Mouse (Mus musculus) MEL-GATA-1-ER (cell line): ENCODE measurements around the gene Pla2g1b.

Source experiments
- DNase-seq: peaks from one replicate; pipeline ENCODE4 v3.0.0-alpha.2; 2012; ENCODE audit warnings: low read depth; ENCODE audit errors: extremely low read depth

Pla2g1b gene

DNA sequence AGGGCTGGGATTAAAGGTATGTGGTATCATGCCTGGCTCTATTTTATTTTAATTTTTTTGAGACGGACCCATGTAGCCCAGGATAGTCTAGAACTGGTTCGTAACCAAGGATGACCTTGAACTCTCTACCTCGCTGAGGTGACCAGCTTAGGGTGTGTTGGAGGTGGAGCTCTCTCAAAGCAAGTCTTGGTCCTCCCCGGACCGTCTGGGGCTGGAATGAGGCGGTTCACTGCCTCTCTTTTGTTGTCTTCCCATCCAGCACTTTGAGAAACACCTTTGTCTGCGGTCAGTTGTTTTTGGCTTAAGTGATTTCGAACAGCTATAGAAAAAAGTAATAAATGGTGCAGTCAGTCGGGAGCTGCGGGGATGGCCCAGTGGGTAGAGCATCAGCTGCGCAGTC is 21.9 kb upstream of the Pla2g1b start:
- no peak for DNase-seq

DNA sequence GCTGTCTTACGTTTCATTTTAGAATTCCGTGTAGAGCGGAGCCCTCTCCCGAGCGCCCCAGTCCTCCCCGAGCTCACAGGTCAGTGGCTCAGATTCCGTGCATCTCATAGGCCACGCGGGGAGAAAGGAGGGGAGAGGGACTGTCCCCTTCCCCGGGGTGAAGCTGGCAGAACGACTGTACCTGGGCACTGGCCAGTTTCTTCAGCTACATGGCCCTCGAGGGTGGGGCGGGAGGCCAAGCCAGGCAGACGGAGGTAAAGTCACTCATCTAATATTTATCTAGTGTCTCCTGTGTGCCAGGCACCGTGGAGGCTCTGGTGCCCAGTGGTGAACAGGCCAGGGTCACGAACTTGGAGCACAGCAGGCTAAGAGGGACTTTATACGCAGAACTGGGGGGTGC is 19.0 kb upstream of the Pla2g1b start:
- no peak for DNase-seq

DNA sequence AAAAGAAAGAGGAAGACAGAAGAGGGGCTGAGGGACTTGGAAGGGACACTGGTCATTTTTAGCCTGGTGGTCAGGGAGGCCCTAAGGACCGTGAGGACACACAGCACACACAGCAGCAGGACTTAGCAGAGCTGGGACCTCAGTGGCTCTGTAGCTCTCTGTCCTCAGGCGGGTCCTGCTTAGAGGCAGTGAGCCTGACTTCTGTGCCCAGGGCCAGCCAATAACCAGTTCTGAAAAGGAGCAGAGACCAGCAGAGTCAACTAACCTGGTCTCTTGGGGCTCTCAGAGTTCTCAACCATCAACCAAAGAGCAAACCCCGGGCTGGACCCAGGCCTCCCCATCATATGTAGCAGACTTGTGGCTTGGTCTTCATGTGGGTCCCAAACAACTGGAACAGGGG is 16.8 kb upstream of the Pla2g1b start:
- no peak for DNase-seq

DNA sequence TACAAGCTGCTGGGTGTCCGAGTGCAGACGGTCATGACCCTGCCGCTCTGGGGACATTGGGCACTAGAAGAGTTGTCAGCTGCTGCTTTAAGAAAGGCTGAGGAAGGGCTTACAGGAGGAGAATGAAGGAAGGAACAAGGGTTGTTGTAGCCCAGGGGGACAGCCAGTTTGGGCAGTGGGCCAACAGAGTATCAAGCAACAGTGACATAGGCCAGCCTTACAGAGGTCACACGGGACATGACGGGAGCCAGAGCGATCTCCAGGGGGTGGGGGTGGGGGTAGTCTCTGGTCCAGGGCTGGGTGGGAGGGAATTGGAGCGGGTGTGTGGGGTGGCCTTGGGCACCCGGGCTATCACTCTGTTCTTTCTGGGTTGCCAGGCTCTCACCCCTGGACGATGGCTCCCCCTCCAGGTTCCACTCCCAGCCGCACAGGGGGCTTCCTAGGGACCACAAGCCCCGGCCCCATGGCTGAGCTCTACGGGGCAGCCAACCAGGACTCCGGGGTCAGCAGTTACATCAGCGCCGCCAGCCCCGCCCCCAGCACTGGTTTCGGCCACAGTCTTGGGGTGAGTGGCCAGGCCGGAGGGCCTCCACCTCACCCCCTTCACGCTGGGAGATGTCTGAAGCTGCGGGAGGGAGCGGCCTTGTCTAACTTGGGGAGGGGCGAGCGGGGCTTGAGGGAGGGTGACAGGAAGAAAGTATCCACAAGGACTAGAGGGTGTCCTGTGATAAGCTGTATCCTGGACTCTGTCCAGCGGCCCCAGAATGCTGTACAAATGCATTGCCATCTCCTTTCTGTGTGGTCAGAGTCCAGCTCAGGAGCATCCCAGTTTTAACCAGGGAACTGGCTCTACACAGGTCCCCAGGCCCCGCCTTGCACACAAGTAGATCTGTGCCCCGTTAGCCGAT is 15.4 kb upstream of the Pla2g1b start:
- no peak for DNase-seq

DNA sequence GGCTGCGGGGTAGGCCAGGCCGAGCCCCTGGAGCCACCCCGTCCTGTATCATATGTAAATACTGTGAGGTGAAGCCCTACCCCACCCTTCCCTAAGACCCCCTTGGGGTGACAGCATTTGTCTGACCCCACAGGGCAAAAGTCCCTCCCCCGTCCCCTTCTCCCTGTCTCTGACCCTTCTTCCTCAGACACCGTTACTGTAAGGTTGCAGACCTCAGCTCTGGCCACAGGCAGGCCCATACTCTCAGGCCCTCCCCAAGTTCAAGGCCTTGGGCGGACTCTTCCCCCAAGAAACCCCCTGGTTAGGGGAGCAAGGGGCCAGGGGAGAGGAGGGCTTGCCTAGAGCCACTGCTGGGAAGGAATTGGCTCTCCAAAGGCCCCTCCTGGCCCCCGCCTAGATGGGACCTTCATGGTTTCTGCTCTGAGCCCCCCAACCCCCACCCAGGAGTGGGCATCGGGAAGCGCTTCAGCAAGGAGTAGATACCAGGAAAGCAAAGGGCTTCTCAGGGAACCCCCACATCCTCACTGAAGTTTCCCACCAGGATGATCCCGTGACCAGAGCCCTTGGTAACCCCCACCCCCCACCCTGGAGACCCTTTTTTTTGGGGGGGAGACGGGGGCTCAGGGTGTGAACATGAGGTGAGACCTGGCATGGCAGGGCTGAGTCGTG is 11.5 kb upstream of the Pla2g1b start:
- DNase-seq, result no peak

DNA sequence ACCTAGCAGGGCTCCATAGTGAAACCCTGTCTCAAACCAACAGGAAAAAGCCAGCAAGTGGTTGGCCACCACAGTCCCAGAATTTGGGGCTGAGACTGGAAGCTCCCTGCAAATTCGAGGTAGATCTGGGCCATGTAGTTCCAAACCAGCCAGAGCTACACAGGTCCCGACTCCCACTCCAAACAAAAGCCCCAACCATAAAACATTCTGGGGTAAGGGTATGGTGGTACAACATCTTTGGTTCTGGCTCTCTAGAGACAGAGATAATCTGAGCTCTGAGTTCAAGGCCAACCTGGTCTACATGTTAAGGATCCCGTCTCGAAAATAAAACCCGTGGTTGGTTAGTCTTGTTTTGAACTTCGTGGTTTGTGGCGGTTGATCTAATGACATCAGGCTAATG is 10.2 kb upstream of the Pla2g1b start:
- DNase-seq, result no peak

DNA sequence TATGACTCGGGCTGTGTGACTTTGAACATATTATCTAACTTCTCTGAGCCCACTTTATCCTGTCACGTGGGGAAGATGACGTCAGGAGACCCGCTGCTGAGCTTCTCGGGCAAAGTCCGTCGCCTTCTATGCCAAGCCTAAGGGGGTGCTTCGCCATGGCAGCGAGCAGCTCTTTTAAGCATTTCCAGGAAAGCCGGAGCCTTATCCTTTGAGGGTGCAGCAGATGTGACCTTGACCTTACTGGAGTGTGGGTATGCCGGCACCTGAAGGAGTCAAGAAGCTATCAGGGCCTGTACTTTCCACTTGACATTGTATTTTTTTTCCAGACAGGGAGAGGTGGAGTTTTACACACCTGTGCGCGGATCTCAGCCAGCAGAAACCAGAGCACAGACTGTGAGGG is 7.1 kb upstream of the Pla2g1b start:
- DNase-seq, result no peak

DNA sequence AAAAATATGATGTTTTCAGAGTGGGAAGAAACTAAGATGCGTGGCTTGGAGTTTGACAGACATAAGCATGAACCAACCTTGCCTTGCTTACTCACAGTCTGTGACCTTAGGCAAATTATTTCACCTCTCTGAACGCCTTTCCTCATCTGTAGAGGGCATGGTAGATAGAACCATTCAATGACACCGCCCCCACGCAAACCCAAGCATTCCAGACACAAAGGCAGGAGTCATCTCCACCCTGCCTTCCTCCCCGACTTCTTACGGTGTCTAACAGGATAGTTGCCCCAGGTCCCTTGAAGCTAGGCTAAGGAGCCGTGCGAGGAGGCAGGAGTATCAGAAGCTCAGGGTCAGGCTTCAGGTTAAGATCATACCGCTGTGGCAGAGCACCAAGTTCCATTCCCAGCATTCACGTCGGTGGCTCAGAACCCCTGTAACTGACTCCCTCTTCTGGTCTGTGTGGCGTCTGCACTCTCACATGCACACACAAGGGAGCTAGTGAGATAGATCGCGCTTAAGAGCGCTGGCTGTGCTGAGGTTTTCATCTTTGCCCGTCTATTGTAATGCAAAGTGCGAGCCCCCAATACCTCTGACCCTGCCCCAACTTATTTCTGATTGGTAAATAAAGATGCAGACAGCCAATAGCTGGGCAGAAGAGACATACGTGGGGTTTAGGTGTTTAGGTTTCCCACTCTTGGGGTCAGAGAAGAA is 1.5 kb upstream of the Pla2g1b start:
- no peak for DNase-seq

DNA sequence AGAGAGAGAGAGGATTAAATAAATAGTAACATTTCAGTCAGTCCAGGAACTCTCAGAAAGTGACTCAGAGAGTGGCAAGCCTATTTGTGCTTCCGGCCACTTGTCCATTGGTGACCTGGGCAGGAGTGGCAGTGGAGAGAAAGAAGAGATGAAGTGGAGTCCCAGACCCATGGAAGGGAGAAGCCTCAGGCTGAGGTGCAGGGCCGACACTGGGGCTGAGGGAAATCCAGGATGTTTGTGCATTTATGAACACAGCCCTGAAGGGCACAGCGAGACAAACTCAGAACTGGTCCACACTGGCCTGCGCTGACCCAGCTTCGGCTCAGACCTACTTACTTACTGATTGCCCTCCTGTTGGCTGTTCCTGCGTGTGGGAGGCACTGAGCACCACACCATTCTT is 3.7 kb downstream of the Pla2g1b start:
- DNase-seq, result no peak

DNA sequence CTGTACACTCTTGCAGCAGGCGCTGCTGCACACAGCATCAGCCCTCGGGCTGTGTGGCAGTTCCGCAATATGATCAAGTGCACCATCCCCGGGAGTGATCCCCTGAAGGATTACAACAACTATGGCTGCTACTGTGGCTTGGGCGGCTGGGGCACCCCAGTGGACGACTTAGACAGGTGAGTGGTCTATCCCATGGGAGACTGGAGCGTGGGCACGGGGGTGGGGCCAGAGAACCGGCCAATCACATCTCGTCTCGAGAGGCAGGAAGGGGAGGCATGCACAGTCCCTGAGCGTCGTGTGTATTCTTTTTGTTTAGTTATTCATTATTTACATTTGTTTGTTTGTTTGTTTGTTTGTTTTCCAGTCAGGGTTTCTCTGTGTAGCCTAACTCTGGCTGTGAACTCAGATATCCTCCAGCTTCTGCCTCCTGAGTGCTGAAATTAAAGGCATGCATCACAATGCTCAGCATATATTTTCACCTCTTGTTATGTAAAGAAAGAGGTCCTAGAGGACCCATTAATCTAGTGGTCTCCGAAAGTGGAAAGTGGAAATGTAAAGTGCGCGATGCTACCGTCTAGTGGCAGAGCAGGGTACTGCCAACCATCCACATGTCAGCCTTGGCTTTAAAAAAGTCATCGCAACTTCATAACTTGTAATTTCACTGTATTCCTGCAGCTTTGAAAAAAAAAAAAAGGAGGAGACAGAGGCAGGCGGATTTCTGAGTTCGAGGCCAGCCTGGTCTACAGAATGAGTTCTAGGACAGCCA is 4.9 kb downstream of the Pla2g1b start:
- no peak for DNase-seq

DNA sequence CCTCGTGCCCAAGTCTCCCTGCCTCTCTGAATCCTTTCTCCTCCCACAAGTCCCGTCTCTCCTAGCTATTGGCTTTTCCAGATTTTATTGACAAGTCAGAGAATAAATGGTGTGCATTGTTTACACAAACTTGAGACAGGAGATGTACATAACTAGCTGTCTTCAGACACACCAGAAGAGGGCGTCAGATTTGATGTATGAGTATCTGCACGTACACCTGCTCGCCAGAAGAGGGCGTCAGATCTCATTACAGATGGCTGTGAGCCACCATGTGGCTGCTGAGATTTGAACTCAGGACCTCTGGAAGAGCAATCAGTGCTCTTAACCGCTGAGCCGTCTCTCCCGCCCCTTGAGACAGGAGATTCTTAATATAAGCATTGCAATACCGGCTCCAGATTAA is 7.1 kb downstream of the Pla2g1b start:
- DNase-seq, result no peak

DNA sequence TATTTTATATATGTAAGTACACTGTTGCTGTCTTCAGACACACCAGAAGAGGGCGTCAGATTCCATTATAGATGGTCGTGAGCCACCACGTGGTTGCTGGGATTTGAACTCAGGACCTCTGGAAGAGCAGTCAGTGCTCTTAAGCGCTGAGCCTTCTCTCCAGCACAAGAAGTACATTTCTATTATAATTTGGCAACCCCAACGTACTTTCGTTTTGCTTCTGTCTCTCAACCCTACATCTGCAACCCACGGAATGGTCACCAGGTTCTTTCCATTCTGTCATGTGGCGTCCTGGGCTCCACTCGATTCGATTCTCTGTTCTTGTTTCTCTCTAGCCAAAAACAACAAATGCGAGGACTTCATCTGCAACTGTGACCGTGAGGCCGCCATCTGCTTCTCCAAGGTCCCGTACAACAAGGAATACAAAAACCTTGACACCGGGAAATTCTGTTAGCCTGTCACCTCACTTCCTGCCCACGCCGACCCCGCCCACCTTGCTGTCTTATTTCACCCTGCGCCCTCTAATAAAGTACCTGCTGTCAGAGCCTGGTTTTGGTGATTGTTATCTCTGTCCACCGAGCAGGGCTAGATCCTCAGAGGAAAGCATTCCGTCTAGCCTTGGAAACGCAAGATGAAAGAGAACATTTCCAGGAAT is 8.2 kb downstream of the Pla2g1b start:
- DNase-seq, result no peak

DNA sequence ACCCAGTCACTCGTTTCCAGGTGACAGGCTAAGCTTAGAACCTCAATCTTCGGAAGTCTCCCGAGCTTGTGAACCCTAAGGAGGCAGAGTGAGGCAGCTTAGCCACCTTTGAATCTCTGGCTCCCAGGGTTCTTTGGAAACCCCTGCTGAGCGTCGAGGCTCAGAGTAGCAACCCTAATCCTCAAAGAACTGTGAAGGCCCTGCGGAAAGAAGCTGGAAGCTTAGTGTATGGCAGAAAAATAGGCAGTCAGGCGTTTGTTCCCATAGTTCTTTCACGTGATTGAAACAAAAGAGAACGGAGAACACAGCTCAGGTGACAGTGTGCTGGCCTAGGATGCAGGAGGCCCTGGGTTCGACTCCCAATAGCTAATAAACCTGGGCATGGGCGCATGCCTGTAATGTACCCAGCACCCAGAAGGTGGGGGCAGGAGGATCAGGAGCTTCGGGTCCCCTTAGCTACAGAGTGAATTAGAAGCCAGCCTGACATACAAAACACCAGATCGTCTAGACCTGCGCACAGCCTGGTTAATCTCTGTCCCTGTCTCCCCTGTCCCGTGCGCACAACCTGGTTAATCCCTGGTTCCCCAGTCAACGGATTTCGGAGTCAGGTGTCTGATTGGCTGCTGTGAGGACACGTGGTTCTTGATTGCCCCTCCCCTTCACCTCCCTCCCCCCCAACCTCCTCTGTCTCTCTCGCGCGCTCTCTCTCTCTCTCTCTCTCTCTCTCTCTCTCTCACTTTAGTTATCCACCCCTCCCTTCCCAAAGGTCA is 9.5 kb downstream of the Pla2g1b start:
- no peak for DNase-seq

DNA sequence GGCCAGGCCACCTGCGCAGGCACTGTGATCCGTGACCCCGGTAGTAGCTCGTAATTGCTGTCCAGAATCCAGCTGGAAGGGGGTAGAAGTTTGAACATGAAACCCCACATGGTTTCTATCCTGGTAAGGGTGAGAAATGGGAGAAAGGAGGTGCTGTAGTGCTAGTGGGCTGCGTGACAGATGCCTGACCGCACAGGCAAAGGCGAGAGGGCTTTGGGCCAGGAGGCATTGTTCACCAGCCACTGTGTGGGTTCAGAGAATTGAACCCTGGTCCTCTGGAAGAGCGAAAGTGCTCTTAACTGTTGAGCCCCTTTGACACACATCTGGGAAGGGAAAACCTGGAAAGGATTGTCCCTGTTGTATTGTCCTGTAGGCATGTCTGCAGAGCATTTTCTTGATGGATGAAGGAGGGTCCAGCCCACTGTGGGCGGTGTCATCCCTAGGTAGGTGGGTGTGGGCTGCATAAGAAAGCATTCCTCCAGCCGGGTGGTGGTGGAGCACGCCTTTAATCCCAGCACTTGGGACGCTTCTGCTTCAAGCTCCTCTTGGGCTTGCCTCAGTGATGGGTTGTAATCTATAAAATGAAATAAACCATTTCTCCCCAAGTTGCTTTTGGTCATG is 10.2 kb downstream of the Pla2g1b start:
- no peak for DNase-seq

DNA sequence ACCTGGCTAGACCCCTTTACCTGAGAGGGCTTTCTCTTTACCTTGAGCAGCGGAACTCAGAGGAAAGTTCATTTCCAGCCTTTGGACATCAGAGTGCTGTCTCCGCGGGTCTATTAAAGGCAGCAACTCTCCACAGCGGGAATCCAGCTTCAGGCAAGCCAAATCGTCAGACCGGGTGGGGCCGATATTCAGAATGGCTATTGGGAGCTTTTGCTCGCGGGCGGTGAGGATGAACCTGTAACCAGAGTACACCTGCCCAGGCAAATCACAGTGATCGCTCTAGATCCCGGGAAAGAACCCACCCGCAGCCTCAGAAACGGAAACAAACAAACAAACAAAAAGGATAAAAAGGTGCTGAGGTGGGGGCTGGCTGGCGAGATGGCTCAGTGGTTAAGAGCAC is 13.5 kb downstream of the Pla2g1b start:
- DNase-seq, result no peak

DNA sequence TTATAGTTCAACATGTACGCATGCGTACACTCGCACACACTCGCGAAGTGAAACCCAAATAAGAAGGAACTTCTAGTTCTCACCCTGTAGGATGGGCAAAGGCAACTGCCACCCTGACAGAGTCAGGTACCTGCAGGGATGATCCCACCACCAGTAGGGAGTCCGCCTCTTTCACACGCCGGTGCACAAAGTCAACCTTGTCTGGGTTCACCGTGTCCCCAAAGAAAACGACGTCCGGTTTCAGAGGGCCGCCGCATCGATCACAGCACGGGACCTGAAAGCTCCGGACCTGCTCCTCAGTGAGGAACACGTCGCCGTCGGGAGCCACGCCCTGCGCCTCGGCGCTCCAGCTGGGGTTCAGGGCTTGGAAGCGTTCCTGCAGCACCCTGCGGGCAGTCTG is 14.0 kb downstream of the Pla2g1b start:
- DNase-seq, result no peak

DNA sequence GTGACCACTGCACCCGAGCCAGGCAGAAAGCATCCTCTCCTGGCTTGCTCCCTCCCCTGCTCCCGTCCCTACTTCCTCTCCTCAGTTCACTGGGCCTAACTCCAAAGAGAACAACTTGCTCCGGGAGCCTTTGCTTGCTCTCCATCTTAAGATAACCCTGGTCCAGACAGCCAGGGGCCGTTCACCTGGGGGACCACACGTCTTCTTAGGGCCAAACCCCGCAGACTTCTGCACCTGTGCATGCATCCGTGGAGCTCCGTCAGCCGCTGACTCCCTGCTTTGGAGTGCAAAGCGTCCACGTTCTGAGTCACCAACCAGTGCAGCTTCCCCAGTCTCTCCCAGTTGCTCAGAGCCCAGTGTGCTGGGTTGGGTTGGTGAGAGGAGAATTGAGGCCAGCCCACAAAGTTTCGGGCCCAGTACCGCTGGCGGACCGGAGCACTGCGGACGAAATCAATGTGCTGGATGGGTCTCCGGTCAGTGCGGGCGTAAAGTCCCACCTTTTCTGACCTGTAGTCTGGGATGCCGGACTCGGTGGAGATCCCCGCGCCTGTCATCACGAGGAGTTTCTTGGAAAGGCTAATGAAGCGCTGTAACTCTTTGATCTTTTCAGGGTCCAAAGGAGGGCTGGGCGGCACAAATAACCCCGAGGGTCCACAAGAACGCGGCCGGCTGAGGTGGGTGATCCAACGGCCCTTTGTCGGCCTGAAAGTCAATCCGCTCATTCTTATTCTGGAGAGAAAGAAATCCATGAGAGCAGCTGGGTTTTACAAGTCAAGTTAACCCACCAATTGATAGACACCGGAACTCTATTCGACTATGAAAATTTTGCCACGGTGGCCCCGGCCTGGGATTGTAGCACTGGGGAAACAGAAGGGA is 16.6 kb downstream of the Pla2g1b start:
- DNase-seq, result no peak

DNA sequence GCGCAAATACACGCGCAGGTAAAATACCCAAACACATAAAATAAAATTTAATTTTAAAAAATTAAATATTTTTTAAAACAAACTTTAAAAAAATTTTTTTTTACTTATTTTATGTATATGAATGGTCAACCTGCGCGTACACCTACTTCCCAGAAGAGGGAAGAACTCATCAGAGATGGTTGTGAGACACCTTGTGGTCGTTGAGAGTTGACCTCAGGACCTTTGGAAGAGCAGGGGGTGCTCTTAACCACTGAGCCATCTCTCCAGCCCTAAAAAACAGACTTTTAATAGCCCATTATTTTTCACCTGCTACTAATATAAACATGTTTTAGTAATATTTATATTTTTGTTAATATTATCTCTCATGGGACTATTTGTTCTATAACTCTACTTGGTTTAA is 17.3 kb downstream of the Pla2g1b start:
- DNase-seq, result no peak
